Mouse (Mus musculus) limb, embryonic 12.5 days (tissue): ENCODE results near the gene Rnf141. TPM values are rescaled to one million over a fixed set of nuclear protein-coding genes. Genes with fewer than 3 reads are reported as not detected.

Experiments used
- ATAC-seq: fragments of 200-750 bp; cut with Nextera tagmentation; 2 replicates; pipeline ENCODE4 v1.8.0; 2017; ENCODE audit warnings: low read depth, moderate TSS enrichment; ENCODE audit not compliant: insufficient number of reproducible peaks, insufficient read depth, low FRiP score, low TSS enrichment
- H3K27ac ChIP-seq: fragments of 300-500 bp; sonication (generic); 2 replicates; pipeline ENCODE4 v1.5.1; 2016; ENCODE audit warnings: mild to moderate bottlenecking, moderate library complexity
- H3K27me3 ChIP-seq: fragments of 300-500 bp; sonication (generic); 2 replicates; pipeline ENCODE4 v1.6.1; 2016; ENCODE audit warnings: mild to moderate bottlenecking, moderate library complexity
- H3K36me3 ChIP-seq: fragments of 300-500 bp; sonication (generic); 2 replicates; pipeline ENCODE4 v1.6.1; 2016; ENCODE audit warnings: mild to moderate bottlenecking, moderate library complexity
- H3K4me1 ChIP-seq: fragments of 300-500 bp; sonication (generic); replicated peaks from 2 replicates; pipeline ENCODE4 v1.6.1; 2016
- H3K4me2 ChIP-seq: fragments of 300-500 bp; sonication (generic); 2 replicates; pipeline ENCODE4 v1.6.1; 2016; ENCODE audit warnings: mild to moderate bottlenecking, moderate library complexity
- H3K4me3 ChIP-seq: fragments of 300-500 bp; sonication (generic); replicated peaks from 2 replicates; pipeline ENCODE4 v1.5.1; 2016; ENCODE audit warnings: mild to moderate bottlenecking
- H3K9ac ChIP-seq: fragments of 300-500 bp; sonication (generic); replicated peaks from 2 replicates; pipeline ENCODE4 v1.6.1; 2016; ENCODE audit warnings: mild to moderate bottlenecking, moderate library complexity
- H3K9me3 ChIP-seq: fragments of 300-500 bp; sonication (generic); 2 replicates; pipeline ENCODE4 v1.6.1; 2016; ENCODE audit warnings: mild to moderate bottlenecking, moderate library complexity
- WGBS: fragments of 180-500 bp; shearing (Covaris S2); methylation state at CpG from one replicate; pipeline ENCODE4 v1.1.7; 2016; 5-methylcytosine and 5-hydroxymethylcytosine counted together
- polyA plus RNA-seq: library from polyadenylated mRNA; unstranded; fragments of >200 nt; fragmentation: Nextera tagmentation; extraction: Ambion mirVana; gene quantifications from 2 replicates; pipeline ENCODE4 v1.2.1, GENCODE M21; 2016

The Rnf141 gene
- polyA plus RNA-seq, 1 experiment from 2014 or later: 20.5 TPM

- no peak overlapping the region for H3K9ac ChIP-seq
- H3K27me3 ChIP-seq: no peaks in the 10 kb centered on the region
- ATAC-seq: no peak
- peaks cover 5% of the 10 kb centered on the region; the same call in 1 of the 2 replicates for H3K4me1 ChIP-seq
- H3K27ac ChIP-seq: no peak overlapping the region
- H3K36me3 ChIP-seq: no peaks in the 10 kb centered on the region
- WGBS: 62% methylated on average over 2 of the region's 2 CpGs
- no peak overlapping the region for H3K4me3 ChIP-seq
- no peaks in the 10 kb centered on the region for H3K9me3 ChIP-seq
- H3K4me2 ChIP-seq: no peak overlapping the region
These were observed 51.4 kb downstream of the Rnf141 start for GRCm38 (mm10) chr7:110792834-110793233.

- H3K9ac ChIP-seq: no peak overlapping the region
- ATAC-seq: no peak
- no peak overlapping the region for H3K4me3 ChIP-seq
- no peak overlapping the region for H3K4me2 ChIP-seq
- H3K4me1 ChIP-seq: peaks cover 5% of the 10 kb centered on the region; the same call in 1 of the 2 replicates
- no peak overlapping the region for H3K27ac ChIP-seq
- WGBS: 74% methylated on average over 5 of the region's 5 CpGs
- H3K9me3 ChIP-seq: no peaks in the 10 kb centered on the region
- no peaks in the 10 kb centered on the region for H3K36me3 ChIP-seq
- H3K27me3 ChIP-seq: no peaks in the 10 kb centered on the region
These were observed 52.1 kb downstream of the Rnf141 start for GRCm38 (mm10) chr7:110792201-110792600.

- 75% methylated on average over 8 of the region's 8 CpGs for WGBS
- Histone ChIP-seq H3K36me3 (no peaks in the 10 kb centered on the region), H3K27ac (no peak overlapping the region), H3K9me3 (no peaks in the 10 kb centered on the region), H3K9ac (no peak overlapping the region), H3K4me1 (no peaks in the 10 kb centered on the region), H3K4me2 (no peak overlapping the region), H3K4me3 (no peak overlapping the region), H3K27me3 (no peaks in the 10 kb centered on the region)
- ATAC-seq: no peak
These were observed 53.4 kb downstream of the Rnf141 start for GRCm38 (mm10) chr7:110790878-110791277.

GRCm38 (mm10) chr7:110787310-110787709 lies 56.9 kb downstream of the Rnf141 start:
- no peak overlapping the region for H3K4me2 ChIP-seq
- H3K36me3 ChIP-seq: no peaks in the 10 kb centered on the region
- H3K27me3 ChIP-seq: no peaks in the 10 kb centered on the region
- ATAC-seq: no peak
- no peak overlapping the region for H3K27ac ChIP-seq
- 82% methylated on average over 6 of the region's 6 CpGs for WGBS
- 0 out of 2 replicates have a peak, but pooled peaks cover 3% of the 10 kb centered on the region for H3K4me1 ChIP-seq
- no peaks in the 10 kb centered on the region for H3K9me3 ChIP-seq
- no peak overlapping the region for H3K9ac ChIP-seq
- H3K4me3 ChIP-seq: no peak overlapping the region

- Histone ChIP-seq H3K9me3 (no peaks in the 10 kb centered on the region), H3K27ac (no peak overlapping the region), H3K4me3 (no peak overlapping the region), H3K9ac (no peak overlapping the region), H3K36me3 (no peaks in the 10 kb centered on the region), H3K4me2 (no peak overlapping the region), H3K4me1 (peaks cover 16% of the 10 kb centered on the region; the same call in 1 of the 2 replicates), H3K27me3 (no peaks in the 10 kb centered on the region)
- 64% methylated on average over 3 of the region's 3 CpGs for WGBS
- ATAC-seq: no peak
These were observed 58.5 kb downstream of the Rnf141 start for GRCm38 (mm10) chr7:110785741-110786146.

GRCm38 (mm10) chr7:110784965-110785364 lies 59.3 kb downstream of the Rnf141 start:
- Histone ChIP-seq H3K9ac (no peak overlapping the region), H3K9me3 (no peaks in the 10 kb centered on the region), H3K4me3 (no peak overlapping the region), H3K4me2 (no peak overlapping the region), H3K36me3 (no peaks in the 10 kb centered on the region), H3K27ac (no peak overlapping the region), H3K27me3 (no peaks in the 10 kb centered on the region), H3K4me1 (peaks cover 16% of the 10 kb centered on the region; the same call in 1 of the 2 replicates)
- no peak for ATAC-seq
- WGBS: 41% methylated on average over 8 of the region's 8 CpGs

- no peak for ATAC-seq
- Histone ChIP-seq H3K4me1 (peaks cover 16% of the 10 kb centered on the region; the same call in 1 of the 2 replicates), H3K9me3 (no peaks in the 10 kb centered on the region), H3K4me2 (no peak overlapping the region), H3K27me3 (no peaks in the 10 kb centered on the region), H3K36me3 (no peaks in the 10 kb centered on the region), H3K9ac (no peak overlapping the region), H3K27ac (no peak overlapping the region), H3K4me3 (no peak overlapping the region)
- WGBS: 54% methylated on average over 10 of the region's 10 CpGs
These were observed 61.3 kb downstream of the Rnf141 start for GRCm38 (mm10) chr7:110782845-110783478.

GRCm38 (mm10) chr7:110782135-110782534 lies 62.1 kb downstream of the Rnf141 start:
- Histone ChIP-seq H3K4me1 (peaks cover 16% of the 10 kb centered on the region; the same call in 1 of the 2 replicates), H3K9me3 (no peaks in the 10 kb centered on the region), H3K9ac (no peak overlapping the region), H3K27ac (no peak overlapping the region), H3K36me3 (no peaks in the 10 kb centered on the region), H3K4me2 (no peak overlapping the region), H3K4me3 (no peak overlapping the region), H3K27me3 (no peaks in the 10 kb centered on the region)
- 78% methylated on average over 7 of the region's 7 CpGs for WGBS
- no peak for ATAC-seq

GRCm38 (mm10) chr7:110781231-110781711 lies 63.0 kb downstream of the Rnf141 start:
- peaks cover 16% of the 10 kb centered on the region; the same call in 1 of the 2 replicates for H3K4me1 ChIP-seq
- H3K36me3 ChIP-seq: no peaks in the 10 kb centered on the region
- H3K9ac ChIP-seq: no peak overlapping the region
- no peak overlapping the region for H3K4me3 ChIP-seq
- H3K9me3 ChIP-seq: no peaks in the 10 kb centered on the region
- no peak for ATAC-seq
- H3K4me2 ChIP-seq: no peak overlapping the region
- no peaks in the 10 kb centered on the region for H3K27me3 ChIP-seq
- H3K27ac ChIP-seq: no peak overlapping the region
- WGBS: 82% methylated on average over 2 of the region's 2 CpGs

GRCm38 (mm10) chr7:110780520-110780919 lies 63.7 kb downstream of the Rnf141 start:
- no peak overlapping the region for H3K9ac ChIP-seq
- no peak for ATAC-seq
- no peaks in the 10 kb centered on the region for H3K9me3 ChIP-seq
- no peaks in the 10 kb centered on the region for H3K36me3 ChIP-seq
- H3K27ac ChIP-seq: no peak overlapping the region
- H3K27me3 ChIP-seq: no peaks in the 10 kb centered on the region
- H3K4me2 ChIP-seq: no peak overlapping the region
- H3K4me3 ChIP-seq: no peak overlapping the region
- WGBS: 77% methylated on average over 4 of the region's 4 CpGs
- peaks cover 16% of the 10 kb centered on the region; the same call in 1 of the 2 replicates for H3K4me1 ChIP-seq

GRCm38 (mm10) chr7:110779605-110780111 lies 64.6 kb downstream of the Rnf141 start:
- no peaks in the 10 kb centered on the region for H3K9me3 ChIP-seq
- H3K27ac ChIP-seq: no peak overlapping the region
- H3K27me3 ChIP-seq: no peaks in the 10 kb centered on the region
- no peak for ATAC-seq
- H3K9ac ChIP-seq: no peak overlapping the region
- H3K4me3 ChIP-seq: no peak overlapping the region
- no peak overlapping the region for H3K4me2 ChIP-seq
- peaks cover 16% of the 10 kb centered on the region; the same call in 1 of the 2 replicates for H3K4me1 ChIP-seq
- 86% methylated on average over 8 of the region's 8 CpGs for whole genome bisulfite sequencing
- H3K36me3 ChIP-seq: no peaks in the 10 kb centered on the region
